Mouse (Mus musculus): ENCODE data around the gene Syt2. TPM values are rescaled to one million over a fixed set of nuclear protein-coding genes. Genes with fewer than 3 reads are reported as not detected.

The Syt2 gene
- polyA plus RNA-seq, 2 experiments: 0.04 TPM; not detected in 1

GRCm38 (mm10) chr1:134696302-134696701 lies 49.8 kb downstream of the Syt2 start:
- TF ChIP-seq EP300 (IDR thresholded peaks at IDR 0.05; ENCODE audit: low read depth) (no peak), CTCF (IDR thresholded peaks at IDR 0.05; ENCODE audit: low read depth) (no peak)
- Histone ChIP-seq H3K27me3 (ENCODE audit: control insufficient read depth, insufficient read depth, low read length) (no peaks in the 10 kb centered on the region), H3K36me3 (replicated peaks; ENCODE audit: control insufficient read depth, insufficient read depth, low read depth) (no peaks in the 10 kb centered on the region), H3K4me1 (replicated peaks; ENCODE audit: control insufficient read depth in 2 of 2, insufficient read depth in 2 of 2, low read length in 1 of 2) (no peaks in the 10 kb centered on the region), H3K4me3 (ENCODE audit: insufficient read depth in 1 of 2, low read depth in 2 of 2, low read length in 2 of 2) (no peak overlapping the region), H3K9me3 (ENCODE audit: control insufficient read depth, low read length) (no peaks in the 10 kb centered on the region), H3K27ac (no peak overlapping the region), H3K4me2 (ENCODE audit: low read depth) (no peak overlapping the region), H3K9ac (replicated peaks) (no peak overlapping the region)
- ATAC-seq (ENCODE audit: insufficient read depth) (no peak), DNase-seq (ENCODE audit: low read depth in 3 of 3, low spot score in 3 of 3) (no peak)
- WGBS (ENCODE audit: insufficient replicate concordance): 43% methylated on average over 2 of the region's 2 CpGs

GRCm38 (mm10) chr1:134697073-134697472 lies 50.6 kb downstream of the Syt2 start:
- no peak for ATAC-seq (ENCODE audit: insufficient read depth)
- Histone ChIP-seq H3K27ac (no peak overlapping the region), H3K9me3 (ENCODE audit: control insufficient read depth, low read length) (no peaks in the 10 kb centered on the region), H3K4me1 (replicated peaks; ENCODE audit: control insufficient read depth in 2 of 2, insufficient read depth in 2 of 2, low read length in 1 of 2) (no peaks in the 10 kb centered on the region), H3K4me2 (ENCODE audit: low read depth) (no peak overlapping the region), H3K36me3 (replicated peaks; ENCODE audit: control insufficient read depth, insufficient read depth, low read depth) (no peaks in the 10 kb centered on the region), H3K9ac (replicated peaks) (no peak overlapping the region), H3K4me3 (ENCODE audit: insufficient read depth in 1 of 2, low read depth in 2 of 2, low read length in 2 of 2) (no peak overlapping the region), H3K27me3 (ENCODE audit: control insufficient read depth, insufficient read depth, low read length) (no peaks in the 10 kb centered on the region)
- TF ChIP-seq CTCF (IDR thresholded peaks at IDR 0.05; ENCODE audit: low read depth) (no peak), EP300 (IDR thresholded peaks at IDR 0.05; ENCODE audit: low read depth) (no peak)
- WGBS (ENCODE audit: insufficient replicate concordance): 61% methylated on average over 4 of the region's 4 CpGs
- DNase-seq (ENCODE audit: low read depth in 3 of 3, low spot score in 3 of 3): no peak

- no peak overlapping the region for H3K9ac ChIP-seq (replicated peaks)
- no peaks in the 10 kb centered on the region for H3K36me3 ChIP-seq (replicated peaks; ENCODE audit: control insufficient read depth, insufficient read depth, low read depth)
- ATAC-seq (ENCODE audit: insufficient read depth): no peak
- 70% methylated on average over 17 of the region's 17 CpGs for WGBS (ENCODE audit: insufficient replicate concordance)
- DNase-seq (ENCODE audit: low read depth in 3 of 3, low spot score in 3 of 3): no peak
- no peak overlapping the region for H3K4me3 ChIP-seq (ENCODE audit: insufficient read depth in 1 of 2, low read depth in 2 of 2, low read length in 2 of 2)
- H3K4me2 ChIP-seq (ENCODE audit: low read depth): no peak overlapping the region
- no peaks in the 10 kb centered on the region for H3K4me1 ChIP-seq (replicated peaks; ENCODE audit: control insufficient read depth in 2 of 2, insufficient read depth in 2 of 2, low read length in 1 of 2)
- TF ChIP-seq CTCF (IDR thresholded peaks at IDR 0.05; ENCODE audit: low read depth) (no peak), EP300 (IDR thresholded peaks at IDR 0.05; ENCODE audit: low read depth) (no peak)
- H3K9me3 ChIP-seq (ENCODE audit: control insufficient read depth, low read length): no peaks in the 10 kb centered on the region
- no peak overlapping the region for H3K27ac ChIP-seq
- H3K27me3 ChIP-seq (ENCODE audit: control insufficient read depth, insufficient read depth, low read length): no peaks in the 10 kb centered on the region
These were observed 51.2 kb downstream of the Syt2 start for GRCm38 (mm10) chr1:134697522-134698250.

GRCm38 (mm10) chr1:134698486-134698885 lies 52.0 kb downstream of the Syt2 start:
- no peak overlapping the region for H3K27ac ChIP-seq
- TF ChIP-seq EP300 (IDR thresholded peaks at IDR 0.05; ENCODE audit: low read depth): no peak
- TF ChIP-seq CTCF (IDR thresholded peaks at IDR 0.05; ENCODE audit: low read depth): no peak
- H3K9ac ChIP-seq (replicated peaks): no peak overlapping the region
- ATAC-seq (ENCODE audit: insufficient read depth): no peak
- no peak overlapping the region for H3K4me2 ChIP-seq (ENCODE audit: low read depth)
- no peak overlapping the region for H3K4me3 ChIP-seq (ENCODE audit: insufficient read depth in 1 of 2, low read depth in 2 of 2, low read length in 2 of 2)
- WGBS (ENCODE audit: insufficient replicate concordance): 48% methylated on average over 5 of the region's 5 CpGs
- H3K9me3 ChIP-seq (ENCODE audit: control insufficient read depth, low read length): no peaks in the 10 kb centered on the region
- no peak for DNase-seq (ENCODE audit: low read depth in 3 of 3, low spot score in 3 of 3)
- H3K27me3 ChIP-seq (ENCODE audit: control insufficient read depth, insufficient read depth, low read length): no peaks in the 10 kb centered on the region
- H3K4me1 ChIP-seq (replicated peaks; ENCODE audit: control insufficient read depth in 2 of 2, insufficient read depth in 2 of 2, low read length in 1 of 2): no peaks in the 10 kb centered on the region
- no peaks in the 10 kb centered on the region for H3K36me3 ChIP-seq (replicated peaks; ENCODE audit: control insufficient read depth, insufficient read depth, low read depth)

GRCm38 (mm10) chr1:134699390-134699789 lies 52.9 kb downstream of the Syt2 start:
- no peaks in the 10 kb centered on the region for H3K4me1 ChIP-seq (replicated peaks; ENCODE audit: control insufficient read depth in 2 of 2, insufficient read depth in 2 of 2, low read length in 1 of 2)
- no peak overlapping the region for H3K27ac ChIP-seq
- H3K36me3 ChIP-seq (replicated peaks; ENCODE audit: control insufficient read depth, insufficient read depth, low read depth): no peaks in the 10 kb centered on the region
- TF ChIP-seq CTCF (IDR thresholded peaks at IDR 0.05; ENCODE audit: low read depth) (no peak), EP300 (IDR thresholded peaks at IDR 0.05; ENCODE audit: low read depth) (no peak)
- no peak overlapping the region for H3K4me3 ChIP-seq (ENCODE audit: insufficient read depth in 1 of 2, low read depth in 2 of 2, low read length in 2 of 2)
- H3K4me2 ChIP-seq (ENCODE audit: low read depth): no peak overlapping the region
- DNase-seq (ENCODE audit: low read depth in 3 of 3, low spot score in 3 of 3): no peak
- H3K9me3 ChIP-seq (ENCODE audit: control insufficient read depth, low read length): no peaks in the 10 kb centered on the region
- H3K9ac ChIP-seq (replicated peaks): no peak overlapping the region
- H3K27me3 ChIP-seq (ENCODE audit: control insufficient read depth, insufficient read depth, low read length): no peaks in the 10 kb centered on the region
- ATAC-seq (ENCODE audit: insufficient read depth): no peak
- WGBS (ENCODE audit: insufficient replicate concordance): 61% methylated on average over 9 of the region's 9 CpGs

All from liver, embryonic 14.5 days (tissue).